Mouse (Mus musculus) lung, adult 2 months (tissue): ENCODE results near the gene Il1f5.

Source experiments
- CTCF ChIP-seq: fragments of 200-500 bp; IDR thresholded peaks from 2 replicates; pipeline ENCODE4 v1.5.1; 2011; ENCODE audit warnings: mild to moderate bottlenecking, low read length, control low read depth; ENCODE audit not compliant: insufficient read depth
- POLR2A ChIP-seq: fragments of 200-500 bp; IDR thresholded peaks from 2 replicates; pipeline ENCODE4 v1.6.1; 2011; ENCODE audit warnings: low read depth, mild to moderate bottlenecking, control low read depth, low read length, borderline replicate concordance; ENCODE audit errors: extremely low read depth

DNA sequence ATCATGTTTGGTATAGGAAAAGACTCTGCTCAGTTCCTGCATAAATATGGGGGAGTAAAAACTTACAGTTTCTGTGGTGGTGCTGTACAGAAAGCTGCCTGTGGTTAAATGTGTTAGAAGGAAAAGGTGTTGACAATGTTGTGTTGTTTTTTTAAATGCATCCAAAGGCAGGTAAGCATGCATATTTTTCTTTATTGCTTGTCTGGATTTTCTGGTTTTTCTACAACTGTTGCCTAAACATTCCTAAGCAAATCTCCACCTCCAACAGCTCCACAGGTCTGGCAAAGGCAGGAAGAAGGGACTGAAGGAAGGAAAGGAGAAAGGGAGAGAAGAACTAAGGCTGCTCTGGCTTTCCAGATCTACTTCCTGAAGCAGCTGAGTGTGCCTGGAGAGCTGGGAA, at the start of gene Il1f5:
- TF ChIP-seq CTCF (no peak), POLR2A (no peak)
